Mouse (Mus musculus) MN1 (cell line): ENCODE data around the gene Zfp790.
"Not testable (repeated sequence)": the region's sequence is repeated elsewhere in the genome, so short reads cannot be mapped to it uniquely, and the experiment has no call there.

Experiments used
- DNase-seq: peaks from one replicate; pipeline ENCODE4 v3.0.0-alpha.2; 2016; ENCODE audit warnings: low spot score

The Zfp790 gene

GRCm38 (mm10) chr7:29842105-29842504, 26.2 kb downstream of the Zfp790 start:
- no peak for DNase-seq

- no peak for DNase-seq
These were observed 28.7 kb downstream of the Zfp790 start for GRCm38 (mm10) chr7:29844616-29845015.

GRCm38 (mm10) chr7:29852831-29853218, 36.9 kb downstream of the Zfp790 start:
- no peak for DNase-seq

GRCm38 (mm10) chr7:29853219-29853842, 37.4 kb downstream of the Zfp790 start, which contains the start of gene Zfp940:
Zfp940 (minus strand) TSS chr7:29853669.
- peak; percentile 87 for DNase-seq

- peak; percentile 90 for DNase-seq
These were observed 43.9 kb downstream of the Zfp790 start, which contains the start of gene Zfp420 for GRCm38 (mm10) chr7:29859532-29860517. Zfp420 (plus strand) TSS chr7:29859979.

- DNase-seq: peak; percentile 16
These were observed 45.7 kb downstream of the Zfp790 start for GRCm38 (mm10) chr7:29861660-29862059.

GRCm38 (mm10) chr7:29874256-29874655, 58.3 kb downstream of the Zfp790 start:
- no peak for DNase-seq

GRCm38 (mm10) chr7:29877561-29877960, 61.6 kb downstream of the Zfp790 start:
- DNase-seq: not testable (repeated sequence)

- no peak for DNase-seq
These were observed 64.1 kb downstream of the Zfp790 start for GRCm38 (mm10) chr7:29880056-29880455.
